Mouse (Mus musculus) bone marrow, adult 2 months (tissue): ENCODE measurements around the gene Otc.

Source experiments
- CTCF ChIP-seq: fragments of 200-500 bp; IDR thresholded peaks from 2 replicates; pipeline ENCODE4 v1.5.1; 2011; ENCODE audit warnings: low read length, control low read depth; ENCODE audit not compliant: control insufficient read depth, insufficient read depth
- POLR2A ChIP-seq: fragments of 200-500 bp; IDR thresholded peaks from 2 replicates; pipeline ENCODE4 v1.6.1; 2011; ENCODE audit warnings: low read depth, mild to moderate bottlenecking, control low read depth, low read length, borderline replicate concordance; ENCODE audit not compliant: control insufficient read depth

- TF ChIP-seq POLR2A (no peak), CTCF (no peak)
These were observed 12.6 kb upstream of the Otc start for GRCm38 (mm10) chrX:10239515-10239914.
